Mouse (Mus musculus) brain, embryonic 18.5 days (tissue): Measurements from ENCODE around the gene Car6.

Source experiments
- DNase-seq: peaks from one replicate; pipeline ENCODE4 v3.0.0-alpha.2; 2012; ENCODE audit warnings: low read depth, low spot score

Gene Car6

DNA sequence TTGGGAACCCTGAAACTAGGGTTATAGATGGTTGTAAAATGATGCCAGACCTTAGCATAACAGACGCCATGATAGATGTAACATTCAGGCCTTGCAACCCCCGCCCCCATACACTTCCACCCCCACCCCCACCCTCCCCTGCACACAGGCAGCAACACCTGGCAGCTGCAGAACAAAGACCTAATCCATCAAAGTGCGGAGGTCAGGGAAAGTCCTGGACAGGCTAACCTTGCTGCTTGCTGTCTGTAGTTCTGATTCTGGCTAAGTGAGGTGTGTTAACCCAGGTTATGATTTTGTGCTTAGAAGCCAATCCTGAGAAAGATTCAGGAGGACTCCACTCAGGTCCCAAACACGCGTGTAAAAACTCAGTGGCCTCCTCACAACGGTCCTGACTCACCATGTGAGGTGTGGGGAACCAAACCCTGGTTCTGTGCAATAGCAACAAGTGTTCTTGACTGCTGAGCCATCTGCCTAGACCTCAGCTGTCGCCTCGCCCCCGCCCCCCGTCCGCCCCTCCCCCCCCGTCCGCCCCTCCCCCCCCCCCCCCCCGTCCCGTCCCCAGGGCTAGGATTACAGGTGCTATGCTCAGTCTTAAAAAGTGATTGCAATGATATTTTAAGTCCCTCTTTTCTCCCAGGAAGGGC is 28.7 kb upstream of the Car6 start:
- DNase-seq, result no peak

GRCm38 (mm10) chr4:150228581-150229348 is 27.6 kb upstream of the Car6 start:
- no peak for DNase-seq

DNA sequence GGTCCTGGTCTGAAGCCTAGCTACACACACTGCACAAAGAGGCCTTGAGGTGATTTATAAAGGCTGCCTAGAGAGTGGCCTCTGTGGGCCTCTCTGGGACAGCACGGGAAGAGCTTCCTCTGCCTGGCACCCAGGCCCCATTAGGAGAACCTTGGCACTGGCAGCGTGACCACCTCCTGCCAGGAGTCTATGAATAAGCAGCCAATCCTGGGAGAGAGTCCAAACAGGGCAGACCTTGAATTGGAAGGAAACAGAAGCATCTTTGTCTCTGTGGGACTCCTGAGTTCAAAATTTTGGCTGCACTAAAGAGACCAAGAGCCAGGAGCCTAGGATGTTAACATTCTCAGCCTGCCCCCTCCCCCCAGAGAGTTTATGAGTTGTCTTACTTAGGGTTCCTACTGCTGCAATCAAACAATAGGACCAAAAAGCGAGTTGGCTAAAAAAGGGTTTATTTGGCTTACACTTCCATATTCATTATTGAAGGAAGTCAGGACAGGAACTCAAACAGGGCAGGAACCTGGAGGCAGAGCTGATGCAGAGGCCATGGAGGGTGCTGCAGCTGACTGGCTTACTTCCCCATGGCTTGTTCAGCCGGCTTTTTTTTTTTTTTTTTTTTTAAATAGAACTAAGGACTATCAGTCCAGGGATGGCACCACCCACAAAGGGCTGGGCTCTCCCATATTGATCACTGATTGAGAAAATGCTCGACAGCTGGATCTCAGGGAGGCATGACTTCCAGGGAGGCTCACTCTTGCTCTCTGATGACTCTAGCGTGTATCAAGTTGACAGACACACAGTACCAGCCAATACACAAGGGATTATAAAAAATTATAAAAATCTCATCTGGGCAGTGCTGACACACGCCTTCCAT is 25.9 kb upstream of the Car6 start:
- DNase-seq, result peak; percentile 79

- DNase-seq, result no peak
Measured at GRCm38 (mm10) chr4:150225700-150226099, 24.6 kb upstream of the Car6 start.

- DNase-seq, result no peak
Measured at GRCm38 (mm10) chr4:150223830-150224229, 22.7 kb upstream of the Car6 start.

- DNase-seq, result no peak
Measured at GRCm38 (mm10) chr4:150221017-150221640, 20.0 kb upstream of the Car6 start.

DNA sequence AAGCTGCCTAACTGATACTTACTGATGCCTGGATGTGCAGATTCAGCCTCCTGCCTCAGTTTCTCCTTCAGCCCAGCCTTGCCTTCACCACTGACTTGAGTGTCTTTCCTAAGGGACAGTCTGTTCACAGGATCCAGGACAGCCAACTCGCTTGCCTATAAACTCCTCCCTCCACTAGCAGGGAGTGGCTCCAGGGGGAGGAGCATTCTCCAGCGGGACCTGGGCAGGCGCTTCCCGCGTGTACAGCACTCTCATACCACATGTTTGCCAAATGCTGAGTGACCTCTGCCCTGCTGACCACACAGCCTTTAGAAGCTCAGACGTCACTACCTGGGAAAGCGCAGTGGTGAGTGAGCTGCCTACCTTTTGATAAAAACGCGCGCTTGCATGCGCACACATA is 19.5 kb upstream of the Car6 start:
- DNase-seq, result no peak

DNA sequence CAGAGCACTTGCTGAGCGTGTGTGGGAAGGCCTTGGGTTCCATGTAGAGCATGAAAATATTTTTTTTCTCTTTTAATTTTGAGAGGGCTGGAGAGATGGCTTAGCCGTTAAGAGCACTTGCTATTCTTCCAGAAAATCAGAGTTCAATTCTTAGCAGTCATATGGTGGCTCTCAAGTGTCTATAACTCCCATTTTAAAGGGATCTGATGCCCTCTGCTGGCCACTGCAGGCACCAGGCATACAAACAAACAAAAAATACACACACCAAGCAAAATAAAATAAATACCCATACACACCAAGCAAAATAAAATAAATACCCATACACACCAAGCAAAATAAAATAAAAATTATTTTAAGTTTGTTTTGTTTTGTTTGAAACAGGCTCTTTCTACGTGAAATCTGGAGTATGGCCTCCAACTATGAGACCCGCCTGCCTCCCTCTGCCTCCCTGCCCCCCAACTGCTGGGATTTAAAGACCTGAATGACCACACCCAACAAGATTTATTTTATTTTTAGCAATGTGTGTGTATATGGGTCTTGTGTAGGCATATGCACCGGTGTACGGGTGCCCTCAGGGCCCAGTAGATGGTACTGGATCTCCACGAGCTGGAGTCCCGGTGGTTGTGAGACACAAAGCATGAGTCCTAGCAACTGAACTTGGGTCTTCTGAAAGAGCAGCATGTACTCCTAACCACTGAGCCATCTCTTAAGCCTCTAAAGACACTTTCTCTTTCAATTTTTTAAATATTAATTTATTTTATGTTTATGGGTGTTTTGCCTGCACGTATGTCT is 18.6 kb upstream of the Car6 start:
- no peak for DNase-seq

DNA sequence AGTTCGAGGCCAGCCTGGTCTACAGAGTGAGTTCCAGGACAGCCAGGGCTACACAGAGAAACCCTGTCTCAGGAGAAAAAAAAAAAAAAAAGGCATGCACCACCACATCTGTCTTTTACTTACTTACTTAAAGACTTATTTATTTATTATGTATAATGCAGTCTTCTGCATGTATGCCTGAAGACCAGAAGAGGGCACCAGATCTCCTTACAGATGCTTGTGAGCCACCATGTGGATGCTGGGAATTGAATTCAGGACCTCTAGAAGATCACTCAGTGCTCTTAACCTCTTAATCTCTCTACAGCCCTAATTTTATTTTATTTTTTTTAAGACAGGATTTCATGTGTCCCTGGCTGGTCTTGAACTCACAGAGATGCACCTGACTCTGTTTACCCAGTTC is 16.8 kb upstream of the Car6 start:
- DNase-seq, result no peak

DNA sequence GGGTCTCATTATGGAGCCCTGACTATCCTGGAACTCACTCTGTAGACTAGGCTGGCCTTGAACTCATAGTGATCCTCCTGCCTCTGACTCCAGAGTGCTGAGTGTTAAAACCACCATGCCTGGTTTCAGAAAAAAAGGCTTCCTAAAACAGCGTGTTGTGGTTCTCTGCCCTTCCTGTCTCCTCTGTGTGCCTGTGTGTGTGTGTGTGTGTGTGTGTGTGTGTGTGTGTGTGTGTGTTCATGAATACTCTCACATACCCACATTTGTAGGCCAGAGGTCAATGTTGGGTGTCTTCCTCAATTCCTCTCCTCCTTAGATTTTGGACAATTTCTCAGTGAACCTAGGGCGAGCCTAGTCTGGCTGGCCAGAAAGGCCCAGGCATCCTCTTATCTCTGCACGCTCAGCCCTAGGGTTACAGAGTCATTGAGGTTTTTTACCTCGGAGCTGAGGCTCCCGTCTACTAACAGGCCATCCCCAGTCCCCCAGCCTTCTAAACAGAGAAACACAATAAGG is 16.0 kb upstream of the Car6 start:
- no peak for DNase-seq

GRCm38 (mm10) chr4:150216423-150216822 is 15.3 kb upstream of the Car6 start:
- DNase-seq, result no peak

- DNase-seq, result no peak
Measured at GRCm38 (mm10) chr4:150213910-150214309, 12.8 kb upstream of the Car6 start.

- no peak for DNase-seq
Measured at GRCm38 (mm10) chr4:150212553-150212971, 11.4 kb upstream of the Car6 start.

DNA sequence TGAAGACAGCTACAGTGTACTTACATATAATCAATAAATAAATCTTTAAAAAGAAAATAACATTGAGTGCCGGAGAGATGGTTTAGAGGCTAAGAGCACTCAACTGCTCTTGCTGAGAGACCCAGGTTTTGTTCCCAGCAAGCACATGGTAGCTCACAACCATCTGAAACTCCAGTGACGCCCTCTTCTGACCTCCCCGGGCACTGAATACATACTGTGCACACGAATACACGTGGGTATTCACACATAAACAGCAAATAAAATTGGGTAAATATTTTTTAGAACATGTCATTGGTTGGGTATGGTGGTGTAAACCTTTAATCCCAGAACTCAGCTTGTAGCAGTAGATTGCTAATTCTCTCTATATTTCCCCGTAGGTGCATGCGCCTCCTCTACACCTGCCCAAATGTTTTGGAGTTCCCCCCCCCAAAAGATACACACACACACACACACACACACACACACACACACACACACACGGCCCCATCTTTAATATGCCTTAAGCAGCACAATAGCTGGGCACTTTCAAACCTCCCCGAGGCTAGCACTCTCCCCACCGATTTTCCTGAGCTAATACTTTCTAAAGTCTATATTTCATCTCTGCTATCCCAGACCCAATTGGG is 10.9 kb upstream of the Car6 start:
- DNase-seq, result no peak

GRCm38 (mm10) chr4:150210306-150210705 is 9.2 kb upstream of the Car6 start:
- no peak for DNase-seq

DNA sequence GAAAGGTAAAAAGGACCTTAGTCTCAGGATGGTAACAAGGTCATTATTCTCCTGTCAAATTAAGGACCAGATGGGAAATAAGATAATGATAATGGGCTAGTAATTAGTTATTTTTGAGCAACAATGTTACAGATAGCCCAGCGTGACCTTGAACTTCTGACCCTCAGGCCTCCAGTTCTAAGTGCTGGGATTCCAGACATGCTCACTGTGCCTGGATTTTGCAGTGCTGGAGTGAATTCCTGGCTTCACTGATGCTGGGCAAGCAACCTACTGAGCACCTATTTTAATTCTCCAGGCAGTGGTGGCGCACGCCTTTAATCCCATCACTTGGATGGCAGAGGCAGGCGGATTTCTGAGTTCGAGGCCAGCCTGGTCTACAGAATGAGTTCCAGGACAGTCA is 8.6 kb upstream of the Car6 start:
- DNase-seq, result no peak

GRCm38 (mm10) chr4:150204877-150205276 is 3.7 kb upstream of the Car6 start:
- no peak for DNase-seq

- DNase-seq, result no peak
Measured at GRCm38 (mm10) chr4:150202702-150203101, 1.6 kb upstream of the Car6 start.

GRCm38 (mm10) chr4:150198268-150198667 is 2.9 kb downstream of the Car6 start:
- DNase-seq, result no peak

DNA sequence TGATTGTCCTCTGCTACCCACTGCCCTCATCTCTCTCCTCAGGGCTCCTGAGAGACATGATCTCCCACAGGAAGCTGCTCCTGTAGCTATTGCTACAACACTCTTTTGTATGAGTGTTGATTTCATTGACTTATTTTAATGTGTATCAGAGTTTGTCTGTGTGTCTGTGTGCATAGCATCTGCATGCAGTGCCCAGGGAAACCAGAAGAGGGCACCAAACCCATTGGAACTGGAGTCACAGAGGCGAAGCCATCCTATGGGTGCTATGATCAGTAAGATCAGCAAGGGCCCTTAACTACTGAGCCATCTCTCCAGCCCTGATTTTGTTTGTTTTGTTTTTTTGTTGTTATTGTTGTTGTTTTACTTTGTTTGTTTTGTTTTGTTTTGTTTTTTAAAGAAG is 7.2 kb downstream of the Car6 start:
- DNase-seq, result no peak
